In the genomic region with DNA sequence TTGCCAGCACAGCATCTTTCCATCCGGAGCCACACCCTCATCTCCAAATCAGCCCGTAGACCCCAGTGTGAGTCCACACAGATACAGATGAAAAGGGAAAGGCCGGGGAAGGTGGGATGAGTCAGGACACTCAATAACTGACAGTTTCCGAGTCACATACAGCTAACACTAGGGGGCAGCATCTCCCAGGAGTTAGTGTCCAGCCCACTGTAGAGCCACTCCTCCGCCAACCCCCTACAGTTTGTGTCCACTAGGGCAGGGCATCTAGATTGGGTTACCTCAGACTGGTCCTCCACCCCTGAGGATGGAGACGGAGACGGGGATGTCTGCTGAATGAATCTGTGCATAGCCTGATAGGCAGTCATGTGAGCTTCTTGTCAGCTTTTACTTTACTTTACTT, we compare ENCODE assay signal across 8 mouse cellular contexts. TPM values are rescaled to one million over a fixed set of nuclear protein-coding genes. Genes with fewer than 3 reads are reported as not detected.
DNase-seq lines count a peak whose midpoint lies in the region; ATAC-seq and TF ChIP-seq lines count a peak whose summit lies in the region.

No protein-coding gene starts in this region.

- H3K27ac ChIP-seq in thymus, adult 2 months (ENCODE audit: control insufficient read depth, insufficient read depth, low read length): no peak overlapping the region
- no peak overlapping the region for H3K27ac ChIP-seq in forebrain, embryonic 11.5 days (ENCODE audit: low read depth, low read length)
- H3K27ac ChIP-seq in hindbrain, embryonic 14.5 days: no peak overlapping the region
- H3K27ac ChIP-seq in limb, embryonic 10.5 days: no peak overlapping the region

- TF ChIP-seq POLR2A in thymus, adult 2 months (IDR thresholded peaks at IDR 0.05; ENCODE audit: control insufficient read depth, extremely low read depth, insufficient read depth, low read length, poor library complexity): no peak

- WGBS in thymus, adult 2 months: 5% methylated on average over 7 of the region's 7 CpGs
- 26% methylated on average over 7 of the region's 7 CpGs for WGBS in forebrain, embryonic 11.5 days
- 28% methylated on average over 7 of the region's 7 CpGs for WGBS in hindbrain, embryonic 14.5 days
- 20% methylated on average over 7 of the region's 7 CpGs for WGBS in limb, embryonic 10.5 days

- ATAC-seq in forebrain, embryonic 11.5 days (replicated peaks; ENCODE audit: low FRiP score): no peak; the same call in 1 of the 2 replicates
- ATAC-seq in hindbrain, embryonic 14.5 days (ENCODE audit: low FRiP score): no peak
- ATAC-seq in megakaryocyte-erythroid progenitor cell, adult 5-6 weeks (replicated peaks; ENCODE audit: low FRiP score, low TSS enrichment, poor library complexity, severe bottlenecking): peak; percentile 91

- no peak overlapping the region for H3K4me3 ChIP-seq in thymus, adult 2 months (ENCODE audit: control insufficient read depth, insufficient read depth, low read length)
- H3K4me3 ChIP-seq in forebrain, embryonic 11.5 days (ENCODE audit: low read depth, low read length): no peak overlapping the region
- no peak overlapping the region for H3K4me3 ChIP-seq in hindbrain, embryonic 14.5 days (replicated peaks; ENCODE audit: low read length)
- no peak overlapping the region for H3K4me3 ChIP-seq in limb, embryonic 10.5 days

- H3K9ac ChIP-seq in forebrain, embryonic 11.5 days (ENCODE audit: low read length): no peak overlapping the region
- H3K9ac ChIP-seq in hindbrain, embryonic 14.5 days: no peak overlapping the region

- no peaks in the 10 kb centered on the region for H3K27me3 ChIP-seq in thymus, adult 2 months (ENCODE audit: control insufficient read depth, insufficient read depth, low read length)
- H3K27me3 ChIP-seq in forebrain, embryonic 11.5 days (ENCODE audit: control insufficient read depth, insufficient read depth, low read length): no peaks in the 10 kb centered on the region
- no peaks in the 10 kb centered on the region for H3K27me3 ChIP-seq in hindbrain, embryonic 14.5 days (ENCODE audit: control insufficient read depth, insufficient read depth, low read length)
- H3K27me3 ChIP-seq in limb, embryonic 10.5 days (ENCODE audit: low read depth, poor library complexity, severe bottlenecking): no peaks in the 10 kb centered on the region

- peak; percentile 77; the same call in 1 of the 2 replicates for TF ChIP-seq CTCF in thymus, adult 2 months (IDR thresholded peaks at IDR 0.05; ENCODE audit: borderline replicate concordance, control insufficient read depth, extremely low read depth, insufficient read depth, low read length, poor library complexity)

- no peaks in the 10 kb centered on the region for H3K9me3 ChIP-seq in forebrain, embryonic 11.5 days (ENCODE audit: control insufficient read depth, low read length)
- no peaks in the 10 kb centered on the region for H3K9me3 ChIP-seq in hindbrain, embryonic 14.5 days (ENCODE audit: control insufficient read depth, low read length)
- no peaks in the 10 kb centered on the region for H3K9me3 ChIP-seq in limb, embryonic 10.5 days (replicated peaks)

- no peaks in the 10 kb centered on the region for H3K4me1 ChIP-seq in thymus, adult 2 months (replicated peaks; ENCODE audit: control insufficient read depth, insufficient read depth, low read length)
- no peaks in the 10 kb centered on the region; the same call in 1 of the 2 replicates for H3K4me1 ChIP-seq in forebrain, embryonic 11.5 days (replicated peaks; ENCODE audit: control insufficient read depth, insufficient read depth, low read length)
- no peaks in the 10 kb centered on the region for H3K4me1 ChIP-seq in hindbrain, embryonic 14.5 days (replicated peaks; ENCODE audit: control insufficient read depth, insufficient read depth, low read length)
- peaks cover 8% of the 10 kb centered on the region for H3K4me1 ChIP-seq in limb, embryonic 10.5 days

- H3K4me2 ChIP-seq in forebrain, embryonic 11.5 days (ENCODE audit: low read depth, low read length, severe bottlenecking): no peak overlapping the region
- H3K4me2 ChIP-seq in hindbrain, embryonic 14.5 days (replicated peaks): no peak overlapping the region

- DNase-seq in thymus, adult 2 months: peak; percentile 64
- no peak for DNase-seq in thymus, adult 18-20 months
- peak; percentile 69 for DNase-seq in c-Kit-negative CD71-positive TER-119-positive erythroid progenitor cells, embryonic 14.5 days (ENCODE audit: low read depth, low spot score)
- DNase-seq in forebrain, embryonic 11.5 days (ENCODE audit: low spot score): peak; percentile 81
- DNase-seq in hindbrain, embryonic 14.5 days (ENCODE audit: low spot score): peak; percentile 64
- peak; percentile 80 for DNase-seq in limb, embryonic 10.5 days (ENCODE audit: low spot score)
- peak; percentile 68 for DNase-seq in thymus, postnatal 0 days (ENCODE audit: low spot score)

- H3K36me3 ChIP-seq in thymus, adult 2 months (ENCODE audit: control insufficient read depth, insufficient read depth, low read length): no peaks in the 10 kb centered on the region
- H3K36me3 ChIP-seq in forebrain, embryonic 11.5 days (ENCODE audit: control insufficient read depth, insufficient read depth, low read length): no peaks in the 10 kb centered on the region
- H3K36me3 ChIP-seq in hindbrain, embryonic 14.5 days (replicated peaks; ENCODE audit: control insufficient read depth, insufficient read depth): no peaks in the 10 kb centered on the region
- H3K36me3 ChIP-seq in limb, embryonic 10.5 days: no peaks in the 10 kb centered on the region

RNA-seq across cellular contexts. Expression of a gene that starts 20.8 kb away (rescaled TPM):
- polyA plus RNA-seq in thymus, adult 2 months (2012; rRNA removed): 40.0 and 56.0 TPM in 2 replicates
- 2.4 TPM in 2 replicates for polyA plus RNA-seq in forebrain, embryonic 11.5 days (2014; fragmentation: Nextera tagmentation; extraction: Ambion mirVana)
- 3.8 and 4.9 TPM in 2 replicates for polyA plus RNA-seq in hindbrain, embryonic 14.5 days (2014; fragmentation: Nextera tagmentation; extraction: Ambion mirVana)
- 6.4 and 6.7 TPM in 2 replicates for polyA plus RNA-seq in limb, embryonic 10.5 days (2016; fragmentation: Nextera tagmentation; extraction: Ambion mirVana)
- 3.1 and 3.4 TPM in 2 replicates for total RNA-seq in megakaryocyte-erythroid progenitor cell, adult 5-6 weeks (2014; fragmentation: Nextera tagmentation)
- total RNA-seq in megakaryocyte-erythroid progenitor cell, adult 5-6 weeks (2017): 2.7 and 6.0 TPM in 2 replicates
- 6.8 and 7.2 TPM in 2 replicates for polyA plus RNA-seq in thymus, postnatal 0 days (2015; fragmentation: Nextera tagmentation; extraction: Ambion mirVana)

RNA-seq across cellular contexts. Expression of a gene that starts 33.7 kb away (rescaled TPM):
- 332 and 354 TPM in 2 replicates for polyA plus RNA-seq in thymus, adult 2 months (2012; rRNA removed)
- 332 and 420 TPM in 2 replicates for polyA plus RNA-seq in forebrain, embryonic 11.5 days (2014; fragmentation: Nextera tagmentation; extraction: Ambion mirVana)
- polyA plus RNA-seq in hindbrain, embryonic 14.5 days (2014; fragmentation: Nextera tagmentation; extraction: Ambion mirVana): 530 and 564 TPM in 2 replicates
- polyA plus RNA-seq in limb, embryonic 10.5 days (2016; fragmentation: Nextera tagmentation; extraction: Ambion mirVana): 234 and 286 TPM in 2 replicates
- total RNA-seq in megakaryocyte-erythroid progenitor cell, adult 5-6 weeks (2014; fragmentation: Nextera tagmentation): 86.6 and 105 TPM in 2 replicates
- total RNA-seq in megakaryocyte-erythroid progenitor cell, adult 5-6 weeks (2017): 31.9 and 32.4 TPM in 2 replicates
- polyA plus RNA-seq in thymus, postnatal 0 days (2015; fragmentation: Nextera tagmentation; extraction: Ambion mirVana): 144 and 154 TPM in 2 replicates

Comparison
In these comparisons a context has a peak if more than half of its experiments do, and no peak if none do; other contexts are left out.
1. DNase-seq: peak in thymus, adult 2 months (single experiment), c-Kit-negative CD71-positive TER-119-positive erythroid progenitor cells, embryonic 14.5 days (single experiment), forebrain, embryonic 11.5 days (single experiment), hindbrain, embryonic 14.5 days (single experiment), limb, embryonic 10.5 days (single experiment) and thymus, postnatal 0 days (single experiment); none in thymus, adult 18-20 months (0 of 2).